Mouse (Mus musculus) hindbrain, embryonic 11.5 days (tissue): ENCODE measurements around the gene Ptprd. TPM values are rescaled to one million over a fixed set of nuclear protein-coding genes. Genes with fewer than 3 reads are reported as not detected.

Experiments used
- ATAC-seq: fragments of 200-750 bp; cut with Nextera tagmentation; 2 replicates; pipeline ENCODE4 v1.8.0; 2017; ENCODE audit warnings: mild to moderate bottlenecking, moderate TSS enrichment, moderate library complexity; ENCODE audit not compliant: low FRiP score
- DNase-seq: peaks from one replicate; pipeline ENCODE4 v3.0.0-alpha.2; 2015; ENCODE audit warnings: low spot score
- H3K27ac ChIP-seq: fragments of 300-500 bp; sonication (generic); 2 replicates; pipeline ENCODE4 v1.5.1; 2014; ENCODE audit warnings: mild to moderate bottlenecking, low read depth, low read length
- H3K27me3 ChIP-seq: fragments of 300-500 bp; sonication (generic); 2 replicates; pipeline ENCODE4 v1.6.1; 2014; ENCODE audit warnings: mild to moderate bottlenecking, low read length, moderate library complexity, mixed read lengths; ENCODE audit not compliant: control insufficient read depth, insufficient read depth
- H3K36me3 ChIP-seq: fragments of 300-500 bp; sonication (generic); 2 replicates; pipeline ENCODE4 v1.6.1; 2014; ENCODE audit warnings: mild to moderate bottlenecking, low read length, moderate library complexity, mixed read lengths; ENCODE audit not compliant: control insufficient read depth, insufficient read depth
- H3K4me1 ChIP-seq: fragments of 300-500 bp; sonication (generic); replicated peaks from 2 replicates; pipeline ENCODE4 v1.6.1; 2014; ENCODE audit warnings: low read length, mixed read lengths; ENCODE audit not compliant: control insufficient read depth, insufficient read depth
- H3K4me2 ChIP-seq: fragments of 300-500 bp; sonication (generic); replicated peaks from 2 replicates; pipeline ENCODE4 v1.6.1; 2014; ENCODE audit warnings: mild to moderate bottlenecking, low read depth, low read length
- H3K4me3 ChIP-seq: fragments of 300-500 bp; sonication (generic); 2 replicates; pipeline ENCODE4 v1.5.1; 2014; ENCODE audit warnings: low read depth, low read length
- H3K9ac ChIP-seq: fragments of 300-500 bp; sonication (generic); 2 replicates; pipeline ENCODE4 v1.6.1; 2014; ENCODE audit warnings: low read depth, low read length
- H3K9me3 ChIP-seq: fragments of 300-500 bp; sonication (generic); 2 replicates; pipeline ENCODE4 v1.6.1; 2016; ENCODE audit warnings: low read length; ENCODE audit not compliant: control insufficient read depth
- WGBS: fragments of 180-500 bp; shearing (Covaris S2); extraction: QIAGEN DNeasy Blood & Tissue Kit; methylation state at CpG from one replicate; pipeline ENCODE4 v1.1.7; 2014; 5-methylcytosine and 5-hydroxymethylcytosine counted together
- polyA plus RNA-seq: library from polyadenylated mRNA; unstranded; fragments of >200 nt; fragmentation: Nextera tagmentation; extraction: Ambion mirVana; gene quantifications from 2 replicates; pipeline ENCODE4 v1.2.1, GENCODE M21; 2014

The Ptprd gene
- polyA plus RNA-seq, 1 experiment from 2014 or later = 31.7 TPM

DNA sequence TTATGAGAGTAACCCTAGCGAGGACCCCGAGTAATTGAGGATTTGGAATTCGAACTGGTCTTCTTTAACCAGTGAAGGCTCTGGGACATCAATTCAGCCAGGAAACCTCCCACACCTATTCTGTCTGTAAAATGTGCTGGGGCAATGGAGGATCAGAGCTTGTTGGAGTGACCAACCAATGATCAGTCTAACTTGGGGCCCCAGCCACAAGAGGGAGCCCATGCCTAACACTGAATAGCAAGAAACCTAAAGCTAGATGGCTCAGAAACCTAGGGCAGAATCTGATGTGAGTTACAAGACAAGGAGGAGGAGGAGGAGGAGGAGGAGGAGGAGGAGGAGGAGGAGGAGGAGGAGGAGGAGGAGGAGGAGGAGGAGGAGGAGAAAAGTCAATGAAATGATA, 1128.6 kb downstream of the Ptprd start:
- WGBS = 47% methylated on average over 3 of the region's 3 CpGs
- DNase-seq = peak; percentile 51
- no peak overlapping the region for H3K4me2 ChIP-seq

DNA sequence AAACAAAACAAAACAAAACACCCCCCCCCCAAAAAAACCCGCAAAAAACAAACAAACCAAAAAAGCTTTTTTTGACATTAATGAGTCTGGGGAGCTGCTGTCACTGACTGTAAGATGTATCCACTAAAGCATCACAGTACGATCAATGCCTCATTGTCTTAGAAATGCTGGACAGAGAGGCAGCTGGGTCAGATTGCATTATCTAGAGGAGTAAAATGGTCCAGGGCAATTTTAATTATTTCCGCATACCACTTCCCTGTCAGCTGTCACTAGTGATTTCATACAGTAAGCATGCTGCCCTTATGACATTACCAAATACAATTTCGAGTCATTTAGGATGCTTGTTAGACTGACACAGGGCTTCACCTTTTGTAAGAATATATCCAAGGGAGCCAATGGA, 1134.2 kb downstream of the Ptprd start:
- H3K9me3 ChIP-seq = no peaks in the 10 kb centered on the region
- H3K4me2 ChIP-seq = no peak overlapping the region
- 62% methylated on average over 4 of the region's 4 CpGs for WGBS
- no peaks in the 10 kb centered on the region for H3K36me3 ChIP-seq
- no peak overlapping the region for H3K27ac ChIP-seq
- H3K4me1 ChIP-seq = no peaks in the 10 kb centered on the region
- no peak overlapping the region for H3K4me3 ChIP-seq
- H3K9ac ChIP-seq = no peak overlapping the region
- no peaks in the 10 kb centered on the region for H3K27me3 ChIP-seq
- DNase-seq (no peak), ATAC-seq (peak; percentile 67)

More for the DNA sequence above, 1128.6 kb downstream of the Ptprd start:
- no peaks in the 10 kb centered on the region for H3K27me3 ChIP-seq
- H3K36me3 ChIP-seq = no peaks in the 10 kb centered on the region
- H3K4me3 ChIP-seq = no peak overlapping the region
- H3K9me3 ChIP-seq = no peaks in the 10 kb centered on the region
- ATAC-seq = peak; percentile 63; the same call in 1 of the 2 replicates
- no peak overlapping the region for H3K27ac ChIP-seq
- no peaks in the 10 kb centered on the region for H3K4me1 ChIP-seq
- no peak overlapping the region for H3K9ac ChIP-seq

DNA sequence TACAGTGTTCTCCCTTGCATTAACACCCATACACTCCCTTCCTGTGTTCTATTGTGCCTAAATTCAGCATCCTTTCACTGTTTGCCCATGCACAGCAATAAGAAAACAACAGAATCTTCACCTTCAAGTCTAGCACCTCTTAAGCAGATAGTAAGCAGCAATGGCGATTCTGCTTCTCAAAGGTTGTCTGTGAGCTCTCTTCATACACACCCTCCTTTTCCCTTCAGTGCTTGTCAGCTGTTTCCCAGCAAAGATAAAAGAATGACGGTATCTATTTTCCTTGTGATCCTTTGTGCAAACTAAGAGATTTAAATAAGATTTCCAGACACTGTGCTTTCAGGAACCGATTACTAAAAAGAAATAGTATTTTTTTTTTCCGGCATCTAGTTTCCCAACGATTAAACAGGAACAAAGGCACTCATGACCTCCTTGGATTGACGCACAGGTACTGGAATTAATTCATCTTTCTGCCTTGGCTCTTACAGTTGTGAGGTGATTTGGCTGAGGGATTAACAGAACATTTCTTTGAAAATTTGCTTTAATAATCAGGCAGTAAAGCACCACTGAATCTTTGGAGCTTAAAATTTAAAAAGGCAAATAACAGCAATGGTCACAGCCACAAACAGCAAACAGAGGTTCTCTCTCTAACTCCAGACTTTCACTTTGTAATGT, 1161.1 kb downstream of the Ptprd start:
- no peak overlapping the region for H3K9ac ChIP-seq
- H3K27ac ChIP-seq = no peak overlapping the region
- ATAC-seq (no peak), DNase-seq (no peak)
- no peaks in the 10 kb centered on the region for H3K36me3 ChIP-seq
- no peaks in the 10 kb centered on the region for H3K27me3 ChIP-seq
- 82% methylated on average over 6 of the region's 6 CpGs for WGBS
- no peaks in the 10 kb centered on the region for H3K9me3 ChIP-seq
- no peaks in the 10 kb centered on the region for H3K4me1 ChIP-seq
- H3K4me3 ChIP-seq = no peak overlapping the region
- H3K4me2 ChIP-seq = no peak overlapping the region

DNA sequence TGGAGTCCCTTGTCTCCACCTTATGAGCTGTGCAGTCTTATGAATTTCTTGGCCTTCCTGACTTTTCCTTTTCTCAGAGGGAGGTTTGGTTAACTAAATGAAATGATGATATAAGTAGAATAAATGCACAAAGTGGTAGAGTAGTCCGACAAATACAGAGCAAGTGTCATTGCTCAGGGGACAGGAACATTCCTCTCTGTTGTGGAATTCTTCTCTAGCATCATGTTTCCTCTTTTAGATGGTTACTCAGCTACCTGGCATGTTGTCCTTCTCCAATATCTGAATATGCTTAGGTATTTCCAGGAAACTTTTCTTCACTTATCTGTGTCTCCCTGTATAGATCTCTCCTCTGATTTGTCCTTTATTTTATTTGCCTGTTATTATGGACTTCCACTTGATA, 1207.3 kb downstream of the Ptprd start:
- H3K9me3 ChIP-seq = no peaks in the 10 kb centered on the region
- no peak overlapping the region for H3K27ac ChIP-seq
- H3K27me3 ChIP-seq = no peaks in the 10 kb centered on the region
- no peak overlapping the region for H3K4me2 ChIP-seq
- ATAC-seq = no peak
- H3K9ac ChIP-seq = no peak overlapping the region
- H3K36me3 ChIP-seq = no peaks in the 10 kb centered on the region
- no peak overlapping the region for H3K4me3 ChIP-seq
- DNase-seq = no peak
- H3K4me1 ChIP-seq = no peaks in the 10 kb centered on the region
- 100% methylated on average over 1 of the region's 1 CpGs for WGBS

DNA sequence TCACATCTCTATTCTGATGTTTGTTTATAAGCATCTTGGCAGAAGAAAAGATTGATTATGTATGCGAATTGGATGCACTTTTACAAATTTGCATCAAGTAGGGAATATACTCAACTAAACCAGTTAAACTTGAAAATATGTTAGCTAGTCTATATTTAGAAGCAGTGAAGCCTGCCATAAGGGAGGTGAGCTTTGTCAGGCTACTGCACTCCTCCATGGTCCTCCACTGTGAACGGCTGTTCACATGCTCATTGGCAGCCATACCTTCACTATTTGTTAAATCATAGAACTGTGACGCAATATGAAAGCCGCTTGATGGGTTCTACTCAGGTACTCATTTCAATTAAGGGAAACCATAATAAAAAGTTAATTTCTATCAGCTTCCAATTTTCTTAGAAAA, 1215.6 kb downstream of the Ptprd start:
- Histone ChIP-seq H3K9ac (no peak overlapping the region), H3K36me3 (no peaks in the 10 kb centered on the region), H3K9me3 (no peaks in the 10 kb centered on the region), H3K4me2 (no peak overlapping the region), H3K27ac (no peak overlapping the region), H3K4me3 (no peak overlapping the region), H3K4me1 (no peaks in the 10 kb centered on the region), H3K27me3 (no peaks in the 10 kb centered on the region)
- DNase-seq (no peak), ATAC-seq (no peak)
- 90% methylated on average over 4 of the region's 4 CpGs for WGBS

DNA sequence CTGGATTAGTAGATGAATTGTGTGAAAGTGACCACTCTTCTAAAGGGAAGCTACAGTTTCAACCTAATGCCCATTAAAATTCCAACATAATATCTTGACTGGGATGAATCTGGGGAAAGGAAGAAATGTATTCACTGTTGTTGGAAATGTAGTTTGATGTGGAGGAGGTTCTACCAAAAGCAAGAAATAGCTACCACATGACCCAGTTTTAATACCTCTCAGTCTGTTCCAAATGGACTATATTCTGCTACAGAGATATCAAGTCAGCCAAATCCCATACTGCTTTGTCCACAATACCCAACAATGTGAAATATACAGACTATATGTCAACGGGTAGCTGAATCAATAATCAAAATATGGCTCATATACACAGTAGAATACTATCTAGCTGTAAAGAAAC, 1221.8 kb downstream of the Ptprd start:
- ATAC-seq (no peak), DNase-seq (no peak)
- Histone ChIP-seq H3K4me1 (no peaks in the 10 kb centered on the region), H3K9ac (no peak overlapping the region), H3K27ac (no peak overlapping the region), H3K9me3 (no peaks in the 10 kb centered on the region), H3K4me3 (no peak overlapping the region), H3K27me3 (no peaks in the 10 kb centered on the region), H3K36me3 (no peaks in the 10 kb centered on the region), H3K4me2 (no peak overlapping the region)
- 95% methylated on average over 1 of the region's 1 CpGs for WGBS

DNA sequence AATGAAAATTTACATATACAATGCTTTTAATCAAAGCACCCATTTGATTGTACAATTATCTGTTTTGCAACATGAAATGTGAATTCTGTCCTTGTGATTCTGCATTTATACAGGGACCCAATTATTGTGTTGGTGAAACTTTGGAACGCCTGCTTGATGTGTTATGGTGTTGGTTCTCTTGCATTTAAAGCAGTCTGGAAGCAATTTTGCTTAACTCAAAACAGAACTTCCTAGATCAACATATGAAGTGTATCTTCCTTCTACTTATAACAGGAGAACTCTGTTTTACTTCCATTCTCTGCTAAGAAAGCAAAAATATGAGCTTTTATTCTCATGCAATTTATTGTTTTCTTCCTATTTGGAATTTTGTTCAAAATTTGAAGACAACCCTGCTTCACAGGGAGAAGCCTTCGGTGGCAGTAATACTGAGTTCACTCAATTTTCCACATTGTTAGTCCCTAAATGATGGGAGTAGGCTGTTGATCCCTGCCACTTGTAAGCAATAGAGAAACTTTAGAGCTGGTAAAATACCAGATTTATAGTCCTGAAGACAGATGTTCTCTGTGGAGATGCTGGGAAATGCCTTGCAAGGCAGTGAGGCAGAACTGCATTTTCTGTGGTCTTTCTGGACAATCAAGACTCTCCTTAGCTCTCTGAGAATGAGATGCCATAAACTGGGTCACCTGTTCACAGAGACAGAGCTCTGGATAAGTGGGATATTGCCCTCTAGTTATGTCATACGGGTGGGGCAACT, 1234.5 kb downstream of the Ptprd start:
- 83% methylated on average over 3 of the region's 3 CpGs for WGBS
- Histone ChIP-seq H3K4me3 (no peak overlapping the region), H3K4me1 (no peaks in the 10 kb centered on the region), H3K27me3 (no peaks in the 10 kb centered on the region), H3K36me3 (no peaks in the 10 kb centered on the region), H3K9ac (no peak overlapping the region), H3K9me3 (no peaks in the 10 kb centered on the region), H3K27ac (no peak overlapping the region), H3K4me2 (no peak overlapping the region)
- ATAC-seq (no peak), DNase-seq (no peak)

DNA sequence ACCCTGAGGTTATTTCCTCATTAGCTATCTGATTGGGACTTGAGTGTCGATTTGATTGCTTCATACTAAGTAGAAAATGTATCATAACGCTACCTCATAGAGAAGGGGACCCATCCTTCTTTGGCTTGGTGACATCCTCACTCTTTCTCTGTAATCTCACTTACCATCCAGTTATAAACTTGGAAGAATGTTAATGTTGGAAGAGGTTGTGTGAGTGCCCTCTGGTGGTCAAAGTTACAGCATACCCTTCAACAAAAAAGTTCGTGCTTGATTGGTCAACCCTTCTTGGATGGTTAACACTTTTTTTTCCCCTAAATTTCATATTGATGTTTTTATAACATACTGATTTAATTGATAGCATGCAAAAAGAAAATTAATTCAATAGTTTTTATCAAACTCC, 1263.5 kb downstream of the Ptprd start:
- Histone ChIP-seq H3K4me3 (no peak overlapping the region), H3K4me2 (no peak overlapping the region), H3K4me1 (no peaks in the 10 kb centered on the region), H3K27me3 (no peaks in the 10 kb centered on the region), H3K9ac (no peak overlapping the region), H3K9me3 (no peaks in the 10 kb centered on the region), H3K36me3 (no peaks in the 10 kb centered on the region), H3K27ac (no peak overlapping the region)
- WGBS = 56% methylated on average over 3 of the region's 3 CpGs
- ATAC-seq (no peak), DNase-seq (peak; percentile 67)
